Comparison of ENCODE assay signal across 18 mouse cellular contexts in the genomic region with DNA sequence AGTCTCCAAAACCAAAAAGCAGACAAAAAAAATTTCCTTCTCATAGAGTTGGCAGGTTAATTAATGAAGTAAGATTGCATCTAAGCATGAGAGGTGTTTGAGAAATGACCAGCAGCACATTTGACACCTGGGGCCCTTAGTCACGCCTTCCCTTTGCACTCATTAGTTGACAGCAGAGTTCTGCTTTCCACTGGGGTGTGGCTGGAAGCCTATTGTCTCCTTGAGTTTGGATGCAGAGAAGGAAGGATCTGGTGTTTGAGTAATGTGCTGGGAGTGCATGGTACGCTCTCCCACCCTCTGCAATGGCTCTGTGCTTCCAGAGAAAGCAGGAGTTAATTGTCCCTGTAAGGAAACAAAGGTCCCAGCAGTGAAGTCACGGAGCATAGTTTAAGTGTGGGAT. TPM values are rescaled to one million over a fixed set of nuclear protein-coding genes. Genes with fewer than 3 reads are reported as not detected.
A peak's percentile ranks its signal among the peaks of the same experiment; 100 is the strongest.
DNase-seq lines count a peak whose midpoint lies in the region; ATAC-seq and TF ChIP-seq lines count a peak whose summit lies in the region.
"Had no signal": no experiment of that assay in that cellular context is flagged by ENCODE, and none has a peak within 500 bp of the region (broad histone marks: within the 10 kb centered on the region; RNA-seq: fewer than 3 reads in every experiment).

No protein-coding gene starts in this region.

- H3K27me3 ChIP-seq in heart, embryonic 10.5 days (ENCODE audit: insufficient read depth, poor library complexity, severe bottlenecking): no peaks in the 10 kb centered on the region
- no peaks in the 10 kb centered on the region for H3K27me3 ChIP-seq in lung, postnatal 0 days (replicated peaks; ENCODE audit: insufficient read depth, low read length)
- no peaks in the 10 kb centered on the region for H3K27me3 ChIP-seq in forebrain, embryonic 12.5 days
- H3K27me3 ChIP-seq: embryonic facial prominence, embryonic 12.5 days; forebrain, embryonic 13.5 days; hindbrain, embryonic 12.5 days; Patski had no signal

- TF ChIP-seq CTCF in lung, postnatal 0 days (IDR thresholded peaks at IDR 0.05): no peak
- no peak for TF ChIP-seq CTCF in lung, adult 2 months (IDR thresholded peaks at IDR 0.05; ENCODE audit: insufficient read depth, low read length)

- 88% methylated on average over 3 of the region's 3 CpGs for WGBS in heart, embryonic 10.5 days
- 66% methylated on average over 3 of the region's 3 CpGs for WGBS in lung, postnatal 0 days
- WGBS in lung, adult 2 months: 52% methylated on average over 3 of the region's 3 CpGs
- WGBS in forebrain, embryonic 12.5 days: 91% methylated on average over 3 of the region's 3 CpGs

- intact Hi-C loops in heart, postnatal 14 days (cut with DNase I): no loop called here

- peaks cover 49% of the 10 kb centered on the region for H3K36me3 ChIP-seq in heart, embryonic 10.5 days
- no peaks in the 10 kb centered on the region for H3K36me3 ChIP-seq in lung, postnatal 0 days (ENCODE audit: insufficient read depth, low read length)
- peaks cover 57% of the 10 kb centered on the region for H3K36me3 ChIP-seq in forebrain, embryonic 12.5 days (replicated peaks)

- no peaks in the 10 kb centered on the region for H3K9me3 ChIP-seq in heart, embryonic 10.5 days
- H3K9me3 ChIP-seq in lung, postnatal 0 days (ENCODE audit: low read length): no peaks in the 10 kb centered on the region
- H3K9me3 ChIP-seq in forebrain, embryonic 12.5 days: no peaks in the 10 kb centered on the region
- H3K9me3 ChIP-seq: embryonic facial prominence, embryonic 12.5 days; forebrain, embryonic 13.5 days; hindbrain, embryonic 12.5 days had no signal

- no peak overlapping the region for H3K4me2 ChIP-seq in lung, postnatal 0 days (replicated peaks; ENCODE audit: low read depth, low read length)
- H3K4me2 ChIP-seq in forebrain, embryonic 12.5 days: no peak overlapping the region
- H3K4me2 ChIP-seq: embryonic facial prominence, embryonic 12.5 days; hindbrain, embryonic 12.5 days had no signal

- no peak for DNase-seq in heart, embryonic 10.5 days (ENCODE audit: low spot score)
- DNase-seq in heart, postnatal 14 days: no peak
- DNase-seq in lung, postnatal 0 days (ENCODE audit: low spot score): no peak
- no peak for DNase-seq in lung, adult 2 months
- peak; percentile 27 for DNase-seq in ES-CJ7 (ENCODE audit: low read depth, low spot score)
- DNase-seq: adrenal gland, postnatal 10 days; cerebellum, adult 11-12 months; cerebellum, adult 9-10 months; cerebellum, postnatal 25 days; kidney, adult 8-10 months had no signal

- ATAC-seq in lung, postnatal 0 days: no peak
- no peak for ATAC-seq in forebrain, embryonic 12.5 days (ENCODE audit: low FRiP score)
- ATAC-seq: forebrain, embryonic 13.5 days; hindbrain, embryonic 16.5 days; intestine, postnatal 0 days; Patski had no signal

- peaks cover 87% of the 10 kb centered on the region for H3K4me1 ChIP-seq in heart, embryonic 10.5 days
- peaks cover 60% of the 10 kb centered on the region for H3K4me1 ChIP-seq in lung, postnatal 0 days (ENCODE audit: insufficient read depth, low read depth, low read length)
- H3K4me1 ChIP-seq in lung, adult 2 months (ENCODE audit: control insufficient read depth, insufficient read depth, low read length): peaks cover 54% of the 10 kb centered on the region
- peaks cover 60% of the 10 kb centered on the region for H3K4me1 ChIP-seq in brown adipose tissue, adult 24 weeks (ENCODE audit: control insufficient read depth, insufficient read depth, insufficient read length, low read length)
- H3K4me1 ChIP-seq in forebrain, embryonic 12.5 days: peaks cover 83% of the 10 kb centered on the region

- H3K4me3 ChIP-seq in heart, embryonic 10.5 days: no peak overlapping the region
- no peak overlapping the region for H3K4me3 ChIP-seq in lung, postnatal 0 days (ENCODE audit: low read depth, low read length)
- no peak overlapping the region for H3K4me3 ChIP-seq in lung, adult 2 months (replicated peaks; ENCODE audit: extremely low read depth, low read depth, low read length)
- H3K4me3 ChIP-seq in brown adipose tissue, adult 24 weeks (ENCODE audit: insufficient read depth, low read depth, low read length): no peak overlapping the region
- no peak overlapping the region for H3K4me3 ChIP-seq in forebrain, embryonic 12.5 days (replicated peaks)
- H3K4me3 ChIP-seq: embryonic facial prominence, embryonic 12.5 days; forebrain, embryonic 13.5 days; hindbrain, embryonic 12.5 days had no signal

- no peak overlapping the region for H3K9ac ChIP-seq in lung, postnatal 0 days (replicated peaks; ENCODE audit: low read depth)
- no peak overlapping the region for H3K9ac ChIP-seq in forebrain, embryonic 12.5 days
- H3K9ac ChIP-seq: embryonic facial prominence, embryonic 12.5 days; forebrain, embryonic 13.5 days; hindbrain, embryonic 12.5 days had no signal

- H3K27ac ChIP-seq in heart, embryonic 10.5 days: 0 out of 2 replicates have a peak overlapping the region, but pooled peaks have one; percentile 48
- peak overlapping the region; percentile 47; the same call in 1 of the 2 replicates for H3K27ac ChIP-seq in lung, postnatal 0 days (ENCODE audit: low read length)
- H3K27ac ChIP-seq in brown adipose tissue, adult 24 weeks (replicated peaks; ENCODE audit: low read depth, low read length): peak overlapping the region; percentile 63
- H3K27ac ChIP-seq in forebrain, embryonic 12.5 days: no peak overlapping the region
- H3K27ac ChIP-seq: embryonic facial prominence, embryonic 12.5 days; forebrain, embryonic 13.5 days; hindbrain, embryonic 12.5 days had no signal

- TF ChIP-seq POLR2A in lung, adult 2 months (IDR thresholded peaks at IDR 0.05; ENCODE audit: borderline replicate concordance, extremely low read depth, low read depth, low read length): no peak

- TF ChIP-seq EP300 in lung, postnatal 0 days (IDR thresholded peaks at IDR 0.05): no peak

RNA-seq across cellular contexts. Expression of gene Plcg1, which starts 5.4 kb away (rescaled TPM):
- polyA plus RNA-seq in heart, embryonic 10.5 days (2016; fragmentation: Nextera tagmentation; extraction: Ambion mirVana): 37.5 and 44.9 TPM in 2 replicates
- 10 to 100 TPM; 85.7 to 94.4 TPM for total RNA-seq in heart, postnatal 14 days (2021)
- polyA plus RNA-seq in lung, postnatal 0 days (2015; fragmentation: Nextera tagmentation; extraction: Ambion mirVana): 34.8 and 36.4 TPM in 2 replicates
- 127 and 135 TPM in 2 replicates for polyA plus RNA-seq in lung, adult 2 months (2012; rRNA removed)
- 18.2 TPM in 2 replicates for polyA plus RNA-seq in brown adipose tissue, adult 24 weeks (2012; ENCODE audit: insufficient read depth, insufficient read length, missing spikeins)
- 91.1 and 100 TPM in 2 replicates for polyA plus RNA-seq in forebrain, embryonic 12.5 days (2016; fragmentation: Nextera tagmentation; extraction: Ambion mirVana)
